Mouse (Mus musculus) forebrain, embryonic 14.5 days (tissue): ENCODE results near the gene Spen. TPM values are rescaled to one million over a fixed set of nuclear protein-coding genes. Genes with fewer than 3 reads are reported as not detected.

Source experiments
- ATAC-seq: fragments of 200-750 bp; cut with Nextera tagmentation; 2 replicates; pipeline ENCODE4 v1.8.0; 2017; ENCODE audit warnings: mild to moderate bottlenecking, moderate library complexity
- DNase-seq: peaks from one replicate; pipeline ENCODE4 v3.0.0-alpha.2; 2015; ENCODE audit warnings: low spot score
- H3K27ac ChIP-seq: fragments of 300-500 bp; sonication (generic); 2 replicates; pipeline ENCODE4 v1.5.1; 2014; ENCODE audit warnings: low read depth, mild to moderate bottlenecking, control low read depth, low read length, moderate library complexity
- H3K27me3 ChIP-seq: fragments of 300-500 bp; sonication (generic); replicated peaks from 2 replicates; pipeline ENCODE4 v1.6.1; 2014; ENCODE audit warnings: low read length, control low read depth, mixed read lengths; ENCODE audit not compliant: control insufficient read depth, insufficient read depth
- H3K36me3 ChIP-seq: fragments of 300-500 bp; sonication (generic); 2 replicates; pipeline ENCODE4 v1.6.1; 2014; ENCODE audit warnings: low read length, control low read depth; ENCODE audit not compliant: control insufficient read depth, insufficient read depth
- H3K4me1 ChIP-seq: fragments of 300-500 bp; sonication (generic); 2 replicates; pipeline ENCODE4 v1.6.1; 2014; ENCODE audit warnings: antibody characterized with exemption, low read length, control low read depth; ENCODE audit not compliant: control insufficient read depth, insufficient read depth
- H3K4me2 ChIP-seq: fragments of 300-500 bp; sonication (generic); 2 replicates; pipeline ENCODE4 v1.6.1; 2014; ENCODE audit warnings: mild to moderate bottlenecking, control low read depth, low read length
- H3K4me3 ChIP-seq: fragments of 300-500 bp; sonication (generic); 2 replicates; pipeline ENCODE4 v1.5.1; 2014; ENCODE audit warnings: low read depth, low read length, control low read depth
- H3K9ac ChIP-seq: fragments of 300-500 bp; sonication (generic); 2 replicates; pipeline ENCODE4 v1.6.1; 2014; ENCODE audit warnings: mild to moderate bottlenecking, low read length, control low read depth, moderate library complexity
- H3K9me3 ChIP-seq: fragments of 300-500 bp; sonication (generic); replicated peaks from 2 replicates; pipeline ENCODE4 v1.6.1; 2016; ENCODE audit warnings: low read length, control low read depth, mixed read lengths; ENCODE audit not compliant: control insufficient read depth
- WGBS: fragments of 180-500 bp; shearing (Covaris S2); extraction: QIAGEN DNeasy Blood & Tissue Kit; methylation state at CpG from one replicate; pipeline ENCODE4 v1.1.7; 2014; 5-methylcytosine and 5-hydroxymethylcytosine counted together
- polyA plus RNA-seq: library from polyadenylated mRNA; unstranded; fragments of >200 nt; fragmentation: Nextera tagmentation; extraction: Ambion mirVana; gene quantifications from 2 replicates; pipeline ENCODE4 v1.2.1, GENCODE M21; 2014

Spen gene
- polyA plus RNA-seq = 10.7 and 14.0 TPM in 2 replicates

GRCm38 (mm10) chr4:141538408-141539212 lies at the start of gene Spen:
Gene Spen (minus strand): TSS chr4:141538597.
- H3K9ac ChIP-seq = peak within 1 kb of the TSS; percentile 92
- H3K4me3 ChIP-seq = peak within 1 kb of the TSS; percentile 84
- H3K4me1 ChIP-seq = peaks cover 17% of the 10 kb centered on the region
- H3K27ac ChIP-seq = peak within 1 kb of the TSS; percentile 97
- no peaks in the 10 kb centered on the region for H3K27me3 ChIP-seq
- H3K9me3 ChIP-seq = no peaks in the 10 kb centered on the region
- DNase-seq (peak; percentile 97), ATAC-seq (peak; percentile 79)
- peak within 1 kb of the TSS; percentile 92 for H3K4me2 ChIP-seq
- whole genome bisulfite sequencing = under 1% methylated on average over 56 of the region's 88 CpGs
- H3K36me3 ChIP-seq = no peaks in the 10 kb centered on the region

- 95% methylated on average over 8 of the region's 8 CpGs for WGBS
Measured at GRCm38 (mm10) chr4:141583919-141584318, 45.5 kb upstream of the Spen start.

GRCm38 (mm10) chr4:141581051-141581450 lies 42.7 kb upstream of the Spen start:
- ATAC-seq (no peak), DNase-seq (no peak)

More at GRCm38 (mm10) chr4:141583919-141584318, 45.5 kb upstream of the Spen start:
- Histone ChIP-seq H3K4me3 (no peak overlapping the region), H3K27me3 (no peaks in the 10 kb centered on the region), H3K36me3 (0 out of 2 replicates have a peak, but pooled peaks cover 3% of the 10 kb centered on the region), H3K9me3 (no peaks in the 10 kb centered on the region), H3K4me2 (no peak overlapping the region), H3K9ac (no peak overlapping the region), H3K27ac (no peak overlapping the region), H3K4me1 (no peaks in the 10 kb centered on the region)
- DNase-seq (no peak), ATAC-seq (no peak)

GRCm38 (mm10) chr4:141578833-141579232 lies 40.4 kb upstream of the Spen start:
- H3K27ac ChIP-seq = no peak overlapping the region
- no peak overlapping the region for H3K4me3 ChIP-seq
- no peak overlapping the region for H3K9ac ChIP-seq
- no peak overlapping the region for H3K4me2 ChIP-seq
- DNase-seq (no peak), ATAC-seq (no peak)
- H3K27me3 ChIP-seq = no peaks in the 10 kb centered on the region
- H3K4me1 ChIP-seq = no peaks in the 10 kb centered on the region
- no peaks in the 10 kb centered on the region for H3K36me3 ChIP-seq
- WGBS = 89% methylated on average over 3 of the region's 3 CpGs
- no peaks in the 10 kb centered on the region for H3K9me3 ChIP-seq

More at GRCm38 (mm10) chr4:141581051-141581450, 42.7 kb upstream of the Spen start:
- no peaks in the 10 kb centered on the region for H3K9me3 ChIP-seq
- H3K4me2 ChIP-seq = no peak overlapping the region
- no peak overlapping the region for H3K4me3 ChIP-seq
- H3K9ac ChIP-seq = no peak overlapping the region
- H3K27ac ChIP-seq = no peak overlapping the region
- H3K4me1 ChIP-seq = no peaks in the 10 kb centered on the region
- 0 out of 2 replicates have a peak, but pooled peaks cover 3% of the 10 kb centered on the region for H3K36me3 ChIP-seq
- WGBS = 86% methylated on average over 13 of the region's 13 CpGs
- no peaks in the 10 kb centered on the region for H3K27me3 ChIP-seq

GRCm38 (mm10) chr4:141576877-141577276 lies 38.5 kb upstream of the Spen start:
- no peak overlapping the region for H3K27ac ChIP-seq
- H3K36me3 ChIP-seq = no peaks in the 10 kb centered on the region
- 92% methylated on average over 7 of the region's 7 CpGs for WGBS
- no peak overlapping the region for H3K9ac ChIP-seq
- no peak overlapping the region for H3K4me3 ChIP-seq
- no peaks in the 10 kb centered on the region for H3K9me3 ChIP-seq
- ATAC-seq (no peak), DNase-seq (no peak)
- no peaks in the 10 kb centered on the region for H3K4me1 ChIP-seq
- no peak overlapping the region for H3K4me2 ChIP-seq
- no peaks in the 10 kb centered on the region for H3K27me3 ChIP-seq

GRCm38 (mm10) chr4:141576404-141576803 lies 38.0 kb upstream of the Spen start:
- Histone ChIP-seq H3K4me1 (no peaks in the 10 kb centered on the region), H3K36me3 (no peaks in the 10 kb centered on the region), H3K9ac (no peak overlapping the region), H3K4me2 (no peak overlapping the region), H3K27me3 (no peaks in the 10 kb centered on the region), H3K27ac (no peak overlapping the region), H3K9me3 (no peaks in the 10 kb centered on the region), H3K4me3 (no peak overlapping the region)
- 90% methylated on average over 11 of the region's 11 CpGs for WGBS
- DNase-seq (no peak), ATAC-seq (no peak)

GRCm38 (mm10) chr4:141574789-141575702 lies 36.6 kb upstream of the Spen start:
- H3K36me3 ChIP-seq = no peaks in the 10 kb centered on the region
- H3K4me2 ChIP-seq = no peak overlapping the region
- no peak overlapping the region for H3K9ac ChIP-seq
- H3K4me1 ChIP-seq = no peaks in the 10 kb centered on the region
- peak; percentile 61; the same call in 1 of the 2 replicates for ATAC-seq
- no peaks in the 10 kb centered on the region for H3K9me3 ChIP-seq
- DNase-seq = peak; percentile 90
- no peak overlapping the region for H3K4me3 ChIP-seq
- no peaks in the 10 kb centered on the region for H3K27me3 ChIP-seq
- WGBS = 41% methylated on average over 27 of the region's 27 CpGs
- H3K27ac ChIP-seq = no peak overlapping the region

- H3K4me1 ChIP-seq = no peaks in the 10 kb centered on the region
- DNase-seq (no peak), ATAC-seq (no peak)
- H3K4me2 ChIP-seq = no peak overlapping the region
- WGBS = 76% methylated on average over 6 of the region's 6 CpGs
- H3K9ac ChIP-seq = no peak overlapping the region
- H3K9me3 ChIP-seq = no peaks in the 10 kb centered on the region
- no peaks in the 10 kb centered on the region for H3K27me3 ChIP-seq
- no peak overlapping the region for H3K4me3 ChIP-seq
- no peaks in the 10 kb centered on the region for H3K36me3 ChIP-seq
- H3K27ac ChIP-seq = no peak overlapping the region
Measured at GRCm38 (mm10) chr4:141573359-141573966, 35.1 kb upstream of the Spen start.
